Mouse (Mus musculus) ES-E14 (cell line): ENCODE measurements around the gene Cxcr5. TPM values are rescaled to one million over a fixed set of nuclear protein-coding genes. Genes with fewer than 3 reads are reported as not detected.
A peak's percentile ranks its signal among the peaks of the same experiment; 100 is the strongest.

ENCODE experiments used
- DNase-seq: peaks from one replicate; pipeline ENCODE4 v3.0.0-alpha.2; 2013; ENCODE audit warnings: low read depth, low spot score
- H3K27ac ChIP-seq: 2 replicates; pipeline ENCODE4 v1.5.1; 2012; ENCODE audit warnings: low read depth, mild to moderate bottlenecking, low read length, moderate library complexity, mixed read lengths; ENCODE audit not compliant: poor library complexity, insufficient read depth, severe bottlenecking
- H3K36me3 ChIP-seq: 2 replicates; pipeline ENCODE4 v1.6.1; 2012; ENCODE audit warnings: mild to moderate bottlenecking, low read length, moderate library complexity, mixed read lengths; ENCODE audit not compliant: control insufficient read depth, poor library complexity, insufficient read depth, severe bottlenecking
- H3K4me1 ChIP-seq, 2 experiments: fragments of 150-350 bp in 1 of 2; sonication (generic) in 1 of 2; 2 replicates each; pipeline ENCODE4 v1.6.1; 2012; ENCODE audit warnings: low read length in 2 of 2, mild to moderate bottlenecking in 1 of 2, mixed read lengths in 1 of 2; ENCODE audit not compliant: control insufficient read depth in 2 of 2, insufficient read depth in 2 of 2, poor library complexity in 1 of 2
- H3K4me3 ChIP-seq, 2 experiments: fragments of 150-350 bp in 1 of 2; sonication (generic) in 1 of 2; 2 replicates each; pipeline ENCODE4 v1.5.1; 2012; ENCODE audit warnings: low read length in 2 of 2, low read depth in 1 of 2, mild to moderate bottlenecking in 1 of 2, mixed read lengths in 1 of 2; ENCODE audit not compliant: insufficient read depth in 1 of 2, poor library complexity in 1 of 2, severe bottlenecking in 1 of 2
- H3K9ac ChIP-seq: 2 replicates; pipeline ENCODE4 v1.6.1; 2012; ENCODE audit warnings: low read depth, mild to moderate bottlenecking, low read length, mixed read lengths; ENCODE audit not compliant: poor library complexity, insufficient read depth, severe bottlenecking
- H3K9me3 ChIP-seq: fragments of 150-350 bp; sonication (generic); 2 replicates; pipeline ENCODE4 v1.6.1; 2012; ENCODE audit warnings: low read depth, mild to moderate bottlenecking, low read length; ENCODE audit not compliant: control insufficient read depth, insufficient read depth
- CHD2 ChIP-seq: IDR thresholded peaks from 2 replicates; pipeline ENCODE4 v1.6.1; 2014; ENCODE audit warnings: mild to moderate bottlenecking, low read depth, low read length, inconsistent platforms
- HCFC1 ChIP-seq: IDR thresholded peaks from 2 replicates; pipeline ENCODE4 v1.6.1; 2012; ENCODE audit warnings: low read length, inconsistent platforms, borderline replicate concordance; ENCODE audit not compliant: insufficient read depth
- MAFK ChIP-seq: IDR thresholded peaks from 2 replicates; pipeline ENCODE4 v1.6.1; 2014; ENCODE audit warnings: mild to moderate bottlenecking, low read depth, low read length, inconsistent platforms; ENCODE audit not compliant: insufficient read depth
- ZC3H11A ChIP-seq: IDR thresholded peaks from 2 replicates; pipeline ENCODE4 v1.6.1; 2012; ENCODE audit warnings: low read depth, mild to moderate bottlenecking, inconsistent platforms, low read length, borderline replicate concordance
- ZNF384 ChIP-seq: IDR thresholded peaks from 2 replicates; pipeline ENCODE4 v1.6.1; 2012; ENCODE audit warnings: low read depth, low read length, inconsistent platforms
- in situ Hi-C, 2 experiments: fragments of 600-800 bp; cut with MboI; formaldehyde crosslinking; loops; one replicate each; pipeline ENCODE4 v1.15.1; 2025; ENCODE audit warnings: low sequenced_read_pairs in 2 of 2, inconsistent platforms in 1 of 2; ENCODE audit not compliant: unreplicated experiment in 2 of 2
- total RNA-seq: library from RNA; depleted of rRNA; stranded (reverse); fragments of 300-350 nt; gene quantifications from 2 replicates; pipeline ENCODE4 v1.2.3, GENCODE M21; 2012

Cxcr5 gene
- total RNA-seq, 1 experiment, result 0.31 TPM

DNA sequence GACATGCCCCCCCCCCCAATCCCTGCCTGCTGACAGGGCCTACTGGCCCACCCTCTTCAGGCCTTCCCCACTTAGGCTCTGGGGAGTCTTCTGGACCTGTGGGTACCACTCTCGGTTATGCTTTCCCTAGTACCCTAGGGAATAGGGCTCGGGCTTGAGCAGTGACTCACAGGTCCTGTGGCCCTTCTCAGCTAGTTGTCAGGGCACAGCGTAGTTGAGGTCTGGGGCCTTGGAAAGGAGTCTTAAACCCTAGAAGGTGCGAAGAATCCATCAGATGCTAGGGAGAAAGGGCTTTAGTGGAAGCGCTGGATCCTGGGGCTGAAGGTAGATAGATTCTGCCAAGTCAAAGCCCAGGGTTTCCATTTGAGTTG, 61.5 kb downstream of the Cxcr5 start:
- no peak overlapping the region for H3K4me3 ChIP-seq
- in situ Hi-C loops, result loop anchor here in 1 of 2 experiments (5.0 kb wide), 1 partner anchor 48 kb away; the partner anchor contains the start of gene Upk2
- no peaks in the 10 kb centered on the region for H3K36me3 ChIP-seq
- peaks cover 0 to 53% of the 10 kb centered on the region in 2 experiments; a peak in 2 of 4 replicates for H3K4me1 ChIP-seq
- H3K9me3 ChIP-seq, result no peaks in the 10 kb centered on the region
- TF ChIP-seq ZC3H11A (no peak), MAFK (no peak), CHD2 (no peak), ZNF384 (no peak), HCFC1 (no peak)
- no peak overlapping the region for H3K9ac ChIP-seq
- H3K27ac ChIP-seq, result no peak overlapping the region
- DNase-seq, result no peak

DNA sequence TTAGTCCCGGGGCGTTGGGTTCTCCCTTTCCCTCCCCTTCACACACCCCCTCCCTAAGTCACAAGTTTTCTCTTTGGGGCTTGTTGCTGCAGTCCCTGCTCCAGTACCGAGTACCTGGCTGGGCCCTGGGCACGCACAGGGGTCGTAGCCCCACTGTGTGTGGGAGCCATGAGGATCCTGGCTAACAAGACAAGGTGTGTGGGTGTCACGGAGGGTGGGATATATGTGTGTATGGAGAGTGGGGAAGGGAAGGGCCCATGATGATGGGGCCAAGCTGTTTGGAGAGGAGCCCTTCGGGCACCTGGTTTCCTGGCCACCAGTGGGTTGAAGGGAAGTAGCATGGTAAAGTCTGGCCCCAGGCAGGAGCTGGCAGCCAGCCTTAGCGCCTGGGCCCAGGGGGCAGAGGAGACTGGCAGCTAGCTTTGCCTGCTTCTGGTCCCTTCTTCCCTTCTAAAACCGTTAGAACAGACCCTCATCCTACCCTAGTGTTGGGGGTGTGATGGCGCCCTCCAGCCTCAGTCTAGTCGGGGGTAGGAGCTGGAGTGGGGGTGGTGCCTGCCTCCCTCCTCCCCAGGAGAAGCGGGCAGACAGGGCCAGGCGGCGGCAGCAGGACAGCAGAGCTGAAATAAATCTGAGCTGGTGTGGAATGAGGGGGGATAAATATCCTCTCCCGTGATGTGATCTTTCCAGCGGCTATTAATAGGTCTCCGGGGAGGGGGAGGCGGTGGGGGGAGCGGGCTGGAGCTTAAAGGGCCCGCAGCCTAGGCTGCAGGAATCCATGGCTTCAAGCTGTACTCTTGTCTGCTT, 62.1 kb downstream of the Cxcr5 start:
- peak overlapping the region; percentile 6; the same call in 1 of the 2 replicates for H3K9ac ChIP-seq
- H3K4me3 ChIP-seq, result peak overlapping the region; percentile 64 to 67; a peak in 3 of 4 replicates
- H3K36me3 ChIP-seq, result no peaks in the 10 kb centered on the region
- TF ChIP-seq HCFC1 (no peak), ZC3H11A (no peak), CHD2 (no peak), MAFK (no peak), ZNF384 (no peak)
- H3K27ac ChIP-seq, result no peak overlapping the region
- H3K9me3 ChIP-seq, result no peaks in the 10 kb centered on the region
- no peak for DNase-seq
- H3K4me1 ChIP-seq, result peaks cover 0 to 59% of the 10 kb centered on the region in 2 experiments; a peak in 2 of 4 replicates
- in situ Hi-C loops, result loop anchor here in 1 of 2 experiments (5.0 kb wide), 1 partner anchor 47 kb away; the partner anchor contains the start of gene Upk2

DNA sequence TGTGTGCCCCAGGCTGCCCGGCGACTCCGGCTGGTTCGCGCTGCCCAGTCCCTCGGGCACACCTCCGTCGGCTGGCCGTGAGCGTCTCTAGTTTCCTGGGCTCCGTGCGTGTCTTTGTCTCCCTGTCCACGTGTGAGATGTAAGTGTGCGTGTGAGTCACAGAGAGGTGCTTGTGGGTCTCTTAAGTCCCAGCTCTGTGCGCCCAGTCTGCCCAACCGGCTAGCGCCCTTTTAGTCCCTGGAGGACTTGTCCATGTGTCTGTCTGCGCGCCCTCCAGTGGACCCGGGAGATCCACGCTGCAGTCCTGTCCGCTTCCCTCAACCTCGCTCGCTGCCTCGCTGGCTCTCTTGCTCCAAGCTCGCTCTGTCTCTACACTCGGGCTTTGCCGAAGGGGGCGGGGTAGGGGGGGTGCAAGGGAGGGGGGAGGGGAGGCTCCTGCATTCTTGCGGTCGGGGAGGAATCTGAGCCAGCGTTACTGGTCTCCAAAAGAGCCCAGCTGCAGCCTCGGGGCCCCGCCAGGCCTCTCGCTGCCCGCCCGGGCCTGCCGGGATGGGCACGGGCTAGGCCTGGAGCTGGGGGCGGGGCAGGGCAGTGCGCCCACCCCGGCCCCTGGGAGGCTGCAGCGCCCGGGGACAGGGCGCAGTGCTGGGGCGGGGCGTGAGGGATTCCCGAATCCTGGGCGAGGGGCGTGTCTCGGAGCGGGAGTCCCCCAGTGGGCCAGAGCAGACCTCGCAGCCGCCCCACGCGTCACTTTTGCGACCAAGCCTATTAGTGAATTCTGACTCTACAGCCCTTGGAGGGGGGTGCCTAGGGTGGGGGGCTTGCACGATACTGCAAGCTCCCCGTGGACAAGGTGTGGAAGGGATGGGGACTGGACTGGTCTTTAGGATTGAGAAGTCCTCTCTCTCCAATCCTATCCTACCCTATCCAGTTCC, 63.0 kb downstream of the Cxcr5 start:
- Histone ChIP-seq H3K36me3 (no peaks in the 10 kb centered on the region), H3K4me1 (peaks cover 0 to 67% of the 10 kb centered on the region in 2 experiments; a peak in 2 of 4 replicates), H3K9ac (peak overlapping the region; percentile 61), H3K27ac (no peak overlapping the region), H3K4me3 (peak overlapping the region; percentile 64 to 67), H3K9me3 (no peaks in the 10 kb centered on the region)
- TF ChIP-seq MAFK (no peak), CHD2 (no peak), ZNF384 (no peak), ZC3H11A (no peak), HCFC1 (no peak)
- in situ Hi-C loops, result no loop called here
- DNase-seq, result no peak

DNA sequence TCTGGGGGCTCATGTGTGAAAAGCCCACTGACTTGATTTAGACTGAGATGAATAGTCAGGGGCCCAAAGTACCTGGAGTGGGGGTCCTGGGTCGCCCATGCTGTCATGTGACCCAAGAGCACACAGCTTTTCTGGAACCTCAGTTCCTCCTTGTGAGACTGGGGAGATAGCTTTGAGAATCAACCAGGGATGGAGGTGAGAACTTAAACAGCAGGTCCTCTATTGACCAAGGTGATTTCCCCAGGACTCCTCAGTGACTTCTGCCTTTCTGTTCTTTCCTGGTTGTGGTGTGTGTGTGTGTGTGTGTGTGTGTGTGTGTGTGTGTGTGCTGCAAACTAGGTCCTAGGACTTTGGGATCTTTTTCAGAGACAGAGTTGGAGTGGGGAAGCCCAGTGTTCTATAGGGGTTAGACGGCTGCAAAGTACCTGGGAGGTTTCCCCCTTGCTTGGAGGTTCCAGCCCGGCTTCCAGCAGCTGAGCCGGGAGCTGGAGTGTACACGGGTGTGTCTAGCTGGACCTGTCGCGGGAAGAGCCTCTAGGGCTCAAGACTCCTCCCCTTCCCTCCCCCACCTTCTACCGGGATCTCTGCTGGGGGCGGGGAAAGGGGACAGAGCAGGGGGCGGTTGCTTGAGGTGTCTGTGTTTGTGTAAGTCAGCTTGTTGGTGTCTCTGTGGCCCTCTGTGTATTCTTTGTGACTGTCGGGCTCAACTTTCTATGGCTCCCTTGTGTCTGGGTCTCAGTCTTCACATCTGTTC, 63.9 kb downstream of the Cxcr5 start:
- H3K36me3 ChIP-seq, result no peaks in the 10 kb centered on the region
- in situ Hi-C loops, result no loop called here
- no peak for DNase-seq
- peak overlapping the region; percentile 64 to 67 for H3K4me3 ChIP-seq
- H3K4me1 ChIP-seq, result peaks cover 0 to 72% of the 10 kb centered on the region in 2 experiments; a peak in 2 of 4 replicates
- H3K9me3 ChIP-seq, result no peaks in the 10 kb centered on the region
- TF ChIP-seq ZC3H11A (no peak), HCFC1 (no peak)
- no peak overlapping the region for H3K27ac ChIP-seq
- peak overlapping the region; percentile 61; the same call in 1 of the 2 replicates for H3K9ac ChIP-seq
